Mouse (Mus musculus) right cerebral cortex, postnatal 25 days (tissue): Measurements from ENCODE around the gene Stk24.
A peak's percentile ranks its signal among the peaks of the same experiment; 100 is the strongest.
"Not testable (repeated sequence)": the region's sequence is repeated elsewhere in the genome, so short reads cannot be mapped to it uniquely, and the experiment has no call there.

Source experiments
- DNase-seq: peaks from one replicate; pipeline ENCODE4 v3.0.0; 2022

Stk24 gene

DNA sequence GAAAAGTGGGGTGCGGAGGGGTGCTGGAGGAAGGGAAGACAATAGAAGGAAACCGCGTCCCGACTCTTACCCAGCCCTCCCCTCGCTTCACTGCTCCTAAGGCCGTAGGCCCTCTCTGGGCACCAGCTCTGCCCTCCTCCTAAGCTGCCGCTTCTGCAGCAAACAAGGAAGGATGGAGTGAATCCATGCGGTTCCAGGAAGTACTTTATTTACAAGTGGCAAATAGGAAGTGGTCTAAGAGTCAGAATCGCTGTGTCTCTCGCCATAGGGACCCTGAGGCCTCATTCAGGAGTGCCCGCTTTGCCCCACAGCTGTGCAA is at the start of gene Stk24:
Gene Stk24 (minus strand): TSS at position 185 of the 319 bp plus-strand sequence.
- DNase-seq: no peak

DNA sequence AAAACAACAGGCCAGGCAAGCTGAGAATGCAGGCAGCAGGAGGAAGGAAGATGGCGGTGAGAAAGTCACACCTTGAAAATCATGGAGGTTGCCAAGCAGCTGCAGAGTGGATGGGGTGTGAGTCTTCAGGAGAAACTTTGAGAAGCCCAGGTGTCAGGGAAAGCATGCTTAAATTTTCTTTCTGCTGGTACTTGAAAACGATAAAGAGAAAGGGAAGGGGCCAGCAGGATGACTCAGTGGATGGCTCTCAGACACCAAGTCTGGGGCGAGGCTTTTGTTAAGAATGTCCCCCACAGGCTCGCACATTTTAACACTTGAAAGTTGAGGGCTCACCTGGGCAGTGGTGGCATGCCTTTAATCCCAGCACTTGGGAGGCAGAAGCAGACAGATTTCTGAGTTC is 48.3 kb upstream of the Stk24 start:
- no peak for DNase-seq

DNA sequence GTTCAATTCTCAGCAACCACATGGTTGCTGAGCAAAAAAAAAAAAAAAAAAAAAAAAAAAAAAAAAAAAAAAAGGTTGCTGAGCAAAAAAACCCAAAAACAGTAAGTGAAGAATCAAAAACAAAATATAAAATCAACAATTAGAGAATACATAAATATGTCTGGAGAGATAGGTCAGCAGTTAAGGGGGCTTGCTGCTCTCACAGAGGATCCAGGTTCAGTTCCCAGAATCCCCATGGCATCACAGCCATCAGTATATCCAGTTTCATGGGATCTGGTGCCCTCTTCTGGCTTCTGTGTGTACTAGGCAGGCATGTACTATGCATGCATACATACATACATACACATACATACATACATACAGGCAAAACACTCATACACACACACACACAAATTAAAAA is 46.9 kb upstream of the Stk24 start:
- DNase-seq: no peak

DNA sequence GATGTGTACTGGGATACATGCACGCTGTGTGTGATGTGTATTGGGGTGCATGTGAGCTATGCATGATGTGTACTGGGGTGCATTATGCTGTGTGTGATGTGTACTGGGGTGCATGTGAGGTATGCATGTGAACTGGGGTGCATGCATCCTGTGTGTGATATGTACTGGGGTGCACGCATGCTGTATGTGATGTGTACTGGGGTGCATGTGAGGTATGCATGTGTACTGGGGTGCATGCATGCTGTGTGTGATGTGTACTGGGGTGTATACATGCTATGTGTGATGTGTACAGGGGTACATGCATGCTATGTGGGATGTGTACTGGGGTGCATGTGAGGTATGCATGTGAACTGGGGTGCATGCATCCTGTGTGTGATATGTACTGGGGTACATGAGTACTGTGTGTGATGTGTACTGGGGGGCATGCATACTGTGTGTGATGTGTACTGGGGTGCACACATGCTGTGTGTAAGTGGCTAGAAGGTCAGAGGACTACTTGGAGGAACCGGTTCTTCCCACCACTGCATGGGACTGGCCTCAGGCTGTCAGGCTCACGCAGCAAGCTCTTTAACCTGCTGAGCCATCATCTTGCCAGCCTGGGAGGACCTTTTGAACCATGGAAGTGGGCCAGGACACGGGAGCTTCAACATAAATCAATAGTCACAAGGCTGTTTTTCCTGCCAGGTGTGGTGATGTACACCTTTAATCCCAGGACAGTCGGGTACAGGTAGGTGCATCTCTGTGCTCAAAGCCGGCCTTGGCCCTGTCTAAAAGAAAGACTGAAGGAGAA is 45.4 kb upstream of the Stk24 start:
- DNase-seq: no peak

DNA sequence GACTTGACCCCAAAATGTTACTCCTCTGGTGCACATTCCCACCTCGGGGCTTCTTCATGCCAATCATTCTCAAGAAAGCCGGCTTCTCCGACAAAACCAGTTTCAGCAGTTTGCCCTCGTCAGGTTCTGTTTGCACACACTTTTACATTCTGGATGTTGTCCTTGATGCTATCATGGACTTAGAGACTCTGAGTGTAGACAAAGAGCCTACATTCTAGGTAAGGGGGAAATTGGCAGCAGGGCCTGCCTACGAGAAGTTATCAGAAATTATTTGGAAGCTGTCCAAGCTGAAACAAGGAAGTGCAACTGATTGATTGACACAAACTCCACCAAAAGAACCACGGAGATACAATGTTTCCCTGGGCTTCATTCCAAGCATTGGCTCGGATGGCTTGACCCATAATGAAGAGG is 43.5 kb upstream of the Stk24 start:
- no peak for DNase-seq

DNA sequence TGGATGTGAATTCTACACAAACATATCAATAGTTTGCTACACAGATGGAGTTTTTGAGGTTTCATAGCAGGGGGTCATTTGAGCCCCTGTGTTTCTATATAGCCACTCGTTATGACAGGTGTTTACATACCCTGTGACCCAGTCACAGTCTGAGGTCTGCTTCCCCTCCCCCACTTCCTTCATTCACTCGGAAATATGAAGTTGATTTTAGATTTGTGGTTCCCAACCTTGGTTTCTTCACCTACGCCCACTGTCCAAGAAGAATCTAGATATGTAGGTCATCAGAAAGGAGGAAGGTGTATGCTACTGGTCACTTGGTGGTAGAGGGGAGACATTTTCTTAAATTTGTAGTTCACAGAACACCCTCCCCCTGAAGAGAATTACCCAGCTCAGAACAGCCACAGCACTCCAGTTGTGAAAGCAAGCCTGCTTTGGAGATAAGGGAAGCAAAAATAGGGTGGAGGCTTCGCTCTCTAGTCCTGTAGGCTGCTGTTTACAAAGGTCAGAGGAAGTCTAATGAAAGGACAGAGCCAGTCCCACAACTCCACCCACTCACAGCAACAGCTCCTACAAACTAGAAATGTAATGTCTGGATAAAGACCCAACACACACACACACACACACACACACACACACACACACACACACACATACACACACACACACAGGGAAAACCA is 43.0 kb upstream of the Stk24 start:
- no peak for DNase-seq

DNA sequence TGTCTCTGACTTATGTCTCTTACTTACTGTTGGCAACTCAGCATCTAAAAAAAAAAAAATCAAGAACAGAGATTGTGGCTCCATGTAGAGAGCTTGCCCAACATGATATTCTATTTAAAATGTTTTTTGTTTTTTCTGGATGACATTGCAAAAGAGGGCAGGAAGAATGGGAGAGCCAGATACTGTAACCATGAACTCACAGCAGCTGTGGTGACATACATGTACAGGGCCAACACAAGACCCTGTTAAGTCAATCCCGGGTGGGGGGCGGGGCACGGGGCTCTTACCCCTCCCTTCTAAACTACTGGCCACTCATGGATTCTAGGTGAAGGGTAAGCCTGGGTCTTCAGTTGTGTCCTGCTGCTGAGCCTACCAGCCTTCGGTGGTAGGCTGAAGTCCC is 42.2 kb upstream of the Stk24 start:
- no peak for DNase-seq

DNA sequence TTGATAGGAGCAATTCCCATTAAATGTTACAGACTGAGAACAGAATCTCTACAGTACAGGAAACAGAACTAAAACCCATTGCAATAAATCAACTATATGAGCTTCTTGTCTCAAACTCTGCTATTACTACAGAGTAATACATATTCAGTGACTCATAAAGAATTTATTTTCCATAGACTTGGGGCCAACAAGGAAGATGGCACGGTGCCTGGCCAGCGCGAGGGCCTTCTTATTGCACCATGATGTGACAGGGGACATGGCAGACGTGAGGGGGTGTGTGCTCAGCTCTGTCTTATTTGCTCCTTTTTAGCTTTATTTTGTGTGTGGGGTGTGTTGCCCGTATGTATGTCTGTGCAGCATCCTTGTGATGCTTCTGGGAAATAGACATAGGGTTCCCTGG is 37.8 kb upstream of the Stk24 start:
- no peak for DNase-seq

DNA sequence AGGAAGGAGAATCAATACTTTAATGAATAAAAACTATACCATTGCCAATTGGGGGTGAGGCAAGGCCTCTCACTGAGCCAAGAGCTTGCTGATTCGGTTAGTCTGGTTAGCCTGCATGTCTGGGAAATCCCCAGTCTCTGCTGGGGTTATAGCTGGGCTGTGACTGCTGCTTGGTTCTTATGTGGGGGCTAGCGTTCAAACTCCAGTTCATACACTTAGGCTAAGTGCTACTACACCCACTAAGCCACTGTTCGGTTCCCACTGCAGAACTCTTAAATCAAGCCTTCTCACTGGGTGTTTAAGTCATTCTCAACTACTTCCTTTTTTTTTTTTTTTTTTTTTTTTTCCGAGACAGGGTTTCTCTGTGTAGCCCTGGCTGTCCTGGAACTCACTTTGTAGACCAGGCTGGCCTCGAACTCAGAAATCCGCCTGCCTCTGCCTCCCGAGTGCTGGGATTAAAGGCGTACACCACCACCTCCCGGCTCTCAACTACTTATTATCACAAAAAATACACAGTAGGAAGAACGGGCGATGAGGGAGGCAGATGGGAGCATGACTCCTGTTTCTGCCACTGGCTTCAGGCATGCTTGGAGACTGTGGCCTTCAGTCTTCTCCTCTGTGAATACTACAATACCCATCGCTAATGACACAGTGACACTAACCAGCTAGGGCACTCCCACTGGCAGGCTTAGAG is 37.0 kb upstream of the Stk24 start:
- DNase-seq: no peak

DNA sequence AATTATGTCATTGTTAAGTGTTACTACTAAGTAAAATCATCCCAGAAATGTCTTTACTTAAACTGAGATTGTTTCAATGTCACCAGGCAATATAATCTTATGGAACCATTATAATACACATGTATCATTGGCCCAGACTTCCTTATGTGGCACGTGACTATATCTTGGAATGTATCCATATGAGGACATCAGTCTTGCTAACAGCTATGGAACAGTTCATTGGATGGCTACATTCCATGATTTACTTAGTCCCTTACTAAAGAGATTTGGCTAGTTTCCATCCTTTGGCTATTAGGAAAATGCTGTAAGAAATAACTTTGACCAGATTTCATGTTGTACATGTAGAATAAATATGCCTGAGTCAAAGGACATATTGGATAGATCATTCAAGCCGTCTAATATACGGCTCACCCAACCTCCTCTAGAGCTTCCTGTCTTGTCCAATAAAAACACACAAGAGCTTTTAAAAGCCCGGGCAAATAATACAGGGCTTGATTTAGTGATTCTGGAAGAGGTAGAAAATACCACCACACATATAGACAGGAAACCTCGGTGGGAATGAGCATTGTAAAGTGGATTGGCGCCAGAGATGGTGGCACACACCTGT is 34.9 kb upstream of the Stk24 start:
- no peak for DNase-seq

DNA sequence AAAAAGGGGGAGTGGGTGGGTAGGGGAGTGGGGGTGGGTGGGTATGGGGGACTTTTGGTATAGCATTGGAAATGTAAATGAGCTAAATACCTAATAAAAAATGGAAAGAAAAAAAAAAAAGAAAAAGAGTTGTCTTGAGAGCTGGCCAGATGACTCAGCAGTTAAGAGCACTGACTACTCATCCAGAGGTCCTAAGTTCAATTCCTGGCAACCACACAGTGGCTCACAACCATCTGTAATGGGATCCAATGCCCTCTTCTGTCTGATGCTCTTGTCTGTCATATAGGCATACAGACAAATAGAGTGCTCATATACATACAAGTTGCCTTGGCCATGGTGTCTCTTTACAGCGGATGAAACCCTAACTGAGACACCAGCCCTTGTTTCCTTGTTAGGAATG is 33.9 kb upstream of the Stk24 start:
- DNase-seq: not testable (repeated sequence)

DNA sequence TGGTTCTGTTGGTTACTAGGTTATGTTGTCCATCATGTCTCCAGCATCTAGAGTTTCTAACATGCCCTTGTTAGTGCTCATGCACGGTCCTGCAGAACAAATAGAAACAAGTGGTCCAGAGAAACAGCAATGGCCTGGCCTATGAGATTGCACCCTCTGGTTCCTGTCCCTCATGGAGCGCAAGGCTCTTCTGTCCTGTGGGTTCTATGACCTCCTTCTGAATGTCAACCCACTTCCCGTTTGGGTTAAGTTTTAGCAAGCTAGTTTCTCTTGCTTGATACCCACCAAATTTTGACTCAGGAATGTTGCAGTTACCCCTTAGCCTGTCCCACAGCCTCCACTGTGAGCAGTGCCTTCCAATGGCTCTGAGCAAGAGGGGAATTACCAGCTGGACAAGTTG is 29.1 kb upstream of the Stk24 start:
- DNase-seq: no peak

DNA sequence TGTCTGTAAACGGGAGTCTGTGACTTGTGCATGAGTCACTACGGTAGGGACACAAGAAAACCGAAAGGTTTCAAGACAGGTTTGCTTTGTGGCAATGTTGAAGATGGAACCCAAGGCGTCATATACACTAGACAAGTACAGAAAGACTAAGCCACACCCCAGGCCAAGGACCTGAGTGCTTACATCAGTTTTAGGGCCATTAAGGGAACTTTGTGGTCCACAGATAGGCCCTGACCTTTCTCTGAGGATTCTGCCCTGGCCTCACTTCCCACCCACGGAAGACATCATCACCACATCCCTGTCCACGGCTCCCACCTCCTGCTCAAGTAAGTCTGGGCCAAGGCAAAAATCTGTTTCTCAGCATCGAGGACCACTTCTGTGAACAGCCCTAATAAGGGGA is 27.1 kb upstream of the Stk24 start:
- DNase-seq: no peak

DNA sequence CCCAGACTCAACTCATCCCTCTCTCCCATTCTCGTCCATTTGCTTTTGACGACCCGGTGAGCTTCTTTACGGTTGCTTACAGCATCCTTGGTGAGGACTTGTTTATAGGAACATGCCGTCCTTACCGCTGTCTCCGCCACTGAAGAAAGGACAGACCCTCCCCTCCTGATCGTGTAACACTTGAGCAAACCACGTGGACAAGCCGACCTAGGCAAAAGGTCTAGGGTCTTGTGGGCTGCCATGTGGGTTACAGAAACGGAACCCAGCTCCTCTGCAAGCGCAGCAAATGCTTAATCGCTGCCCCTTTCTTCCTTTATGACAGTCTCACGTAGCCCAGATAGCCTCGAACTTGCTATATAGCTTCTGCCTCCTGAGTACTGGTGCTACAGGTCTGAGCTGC is 25.7 kb upstream of the Stk24 start:
- DNase-seq: no peak

DNA sequence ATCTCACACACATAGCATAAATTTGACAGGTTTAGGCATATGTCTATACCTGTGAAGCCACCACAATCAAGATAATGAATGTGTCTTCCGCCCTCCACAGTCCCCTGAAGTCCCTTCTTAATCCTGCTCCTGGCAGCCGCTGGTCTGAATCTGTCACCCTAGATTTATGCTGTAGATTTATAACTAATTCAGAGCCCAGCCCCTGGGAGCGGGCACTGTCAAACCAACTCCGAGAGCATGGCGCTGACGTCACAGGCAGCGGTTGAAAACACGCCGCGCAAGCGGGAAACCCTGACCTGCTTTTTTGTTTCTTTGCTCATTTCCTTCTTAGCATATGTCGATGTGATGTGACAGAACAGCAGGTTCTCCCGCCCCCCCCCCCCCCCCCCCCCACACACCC is 25.3 kb upstream of the Stk24 start:
- DNase-seq: no peak

DNA sequence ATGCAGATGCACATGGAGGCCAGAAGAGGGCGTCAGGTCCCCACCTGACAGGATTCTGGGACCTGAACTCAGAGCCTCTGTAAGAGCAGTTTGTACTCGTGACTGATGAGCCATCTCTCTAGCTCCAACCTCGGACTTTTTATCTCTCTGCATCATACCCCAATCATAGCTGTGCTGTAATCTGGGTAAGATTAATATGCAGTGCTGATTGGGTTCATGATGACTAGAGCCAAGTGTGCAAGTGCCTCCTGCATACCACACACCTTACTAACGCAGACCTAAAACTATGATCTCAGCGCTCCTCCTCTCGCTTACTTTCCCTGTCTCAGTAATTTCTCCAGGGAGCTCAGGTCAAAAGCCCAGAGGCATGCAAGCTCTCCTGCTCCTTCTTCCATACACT is 19.9 kb upstream of the Stk24 start:
- DNase-seq: no peak

DNA sequence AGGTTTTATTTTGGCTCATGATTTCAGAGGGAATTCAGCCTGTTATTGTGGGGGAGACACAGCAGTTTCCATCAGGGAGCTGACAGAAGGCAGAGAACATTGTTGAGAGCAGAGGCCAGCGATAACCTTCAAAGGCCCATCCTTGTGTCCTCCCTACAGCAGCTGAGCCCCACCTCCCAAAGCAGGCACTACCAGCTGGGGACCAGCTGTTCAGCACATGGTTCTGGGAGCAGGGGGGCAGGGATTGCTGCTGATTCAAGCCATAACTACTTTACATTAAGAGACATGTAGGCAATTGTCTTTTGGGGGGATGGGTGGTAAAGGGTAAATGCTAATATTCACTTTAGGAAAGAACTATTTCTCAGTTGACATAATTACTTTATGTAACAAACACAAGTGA is 17.7 kb upstream of the Stk24 start:
- DNase-seq: no peak

DNA sequence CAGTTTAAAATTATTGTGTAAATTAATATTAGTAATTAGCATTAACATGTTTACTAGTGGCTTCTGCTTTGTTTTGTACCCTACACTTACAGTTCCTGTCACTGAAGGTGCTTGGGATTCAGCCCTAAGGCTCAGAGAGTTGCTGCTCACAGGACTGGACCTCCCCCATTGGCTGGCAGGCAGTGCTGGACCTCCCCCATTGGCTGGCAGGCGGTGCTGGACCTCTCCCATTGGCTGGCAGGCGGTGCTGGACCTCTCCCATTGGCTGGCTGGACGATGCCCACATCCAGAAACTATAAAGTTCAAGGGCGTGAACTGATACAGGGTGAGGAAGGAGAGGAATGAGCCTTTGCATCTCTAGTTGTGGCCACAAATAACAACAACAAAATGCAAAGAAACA is 15.3 kb upstream of the Stk24 start:
- DNase-seq: no peak

DNA sequence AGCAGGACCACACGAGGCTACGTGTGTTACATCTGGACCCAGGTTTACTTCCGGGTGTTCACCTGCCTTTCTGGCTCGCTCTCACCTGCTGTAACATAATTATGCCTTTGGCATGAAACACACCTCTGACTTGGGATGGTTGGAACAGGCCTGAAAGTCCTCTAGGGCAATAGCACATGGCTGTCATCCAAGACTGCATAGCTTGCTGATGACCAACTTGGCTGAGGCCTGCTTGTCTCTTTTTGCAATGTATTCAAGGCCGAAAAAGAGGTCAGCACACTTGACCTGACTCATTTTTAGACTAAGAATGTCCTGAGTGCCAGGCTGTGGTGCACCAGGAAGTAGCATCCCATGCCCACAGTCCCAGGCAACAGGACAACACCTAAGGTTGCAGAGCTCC is 12.1 kb upstream of the Stk24 start:
- DNase-seq: no peak

DNA sequence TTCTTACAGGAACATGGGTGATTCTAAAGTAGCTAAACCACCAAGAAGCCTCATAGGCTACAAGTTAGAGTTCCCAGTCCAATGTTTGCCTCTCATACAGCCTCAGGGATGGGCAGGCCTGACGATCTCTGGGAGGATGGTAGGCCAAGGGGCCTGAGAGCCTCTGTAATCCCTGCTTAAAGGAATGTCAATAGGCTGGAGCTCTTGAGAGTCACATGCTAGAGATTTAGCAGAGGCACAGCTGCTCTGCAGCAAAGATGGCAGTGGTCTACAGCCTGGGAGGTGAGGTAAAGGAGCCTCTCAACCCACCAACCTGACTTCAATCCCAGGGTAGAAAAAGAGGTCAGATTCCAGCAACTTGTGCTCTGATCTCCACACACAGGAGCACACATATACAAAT is 7.9 kb upstream of the Stk24 start:
- no peak for DNase-seq

DNA sequence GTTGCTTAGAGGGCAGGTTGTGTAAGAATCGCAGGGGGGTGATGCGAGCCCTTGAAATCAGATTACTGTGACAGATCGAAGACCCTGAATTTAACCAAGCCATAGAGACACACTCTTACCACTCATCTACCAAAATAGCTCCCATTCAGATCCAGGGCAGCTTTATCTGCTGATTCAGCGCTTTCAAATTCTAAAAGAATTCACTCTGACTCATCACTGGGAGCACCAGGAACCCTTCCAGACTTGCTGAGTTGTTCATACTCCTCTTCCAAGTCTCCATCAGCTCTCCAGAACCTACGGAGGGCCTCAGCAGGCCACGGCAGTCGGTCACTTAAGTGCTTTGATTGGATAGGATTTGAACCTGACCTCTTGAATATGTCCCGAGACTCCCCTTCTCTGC is 5.6 kb upstream of the Stk24 start:
- DNase-seq: no peak

DNA sequence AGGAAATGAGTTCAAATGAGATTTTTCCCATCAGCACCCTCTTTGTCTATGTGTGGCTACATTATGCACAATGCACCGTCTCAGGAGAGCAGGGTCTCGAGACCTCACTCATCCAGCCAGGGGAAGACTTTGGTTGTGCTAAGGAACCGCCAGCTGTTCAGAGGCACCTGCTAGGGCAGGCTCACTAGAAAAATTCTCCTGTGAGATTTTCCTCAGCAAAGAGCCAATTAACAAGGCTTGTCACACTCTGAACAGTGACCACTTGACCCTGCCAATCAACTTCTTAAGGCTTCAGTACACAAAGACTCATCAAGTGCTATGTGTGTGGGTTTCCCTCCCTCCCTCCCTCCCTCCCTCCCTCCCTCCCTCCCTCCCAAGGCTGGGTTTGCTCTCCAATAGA is 4.0 kb upstream of the Stk24 start:
- DNase-seq: no peak

DNA sequence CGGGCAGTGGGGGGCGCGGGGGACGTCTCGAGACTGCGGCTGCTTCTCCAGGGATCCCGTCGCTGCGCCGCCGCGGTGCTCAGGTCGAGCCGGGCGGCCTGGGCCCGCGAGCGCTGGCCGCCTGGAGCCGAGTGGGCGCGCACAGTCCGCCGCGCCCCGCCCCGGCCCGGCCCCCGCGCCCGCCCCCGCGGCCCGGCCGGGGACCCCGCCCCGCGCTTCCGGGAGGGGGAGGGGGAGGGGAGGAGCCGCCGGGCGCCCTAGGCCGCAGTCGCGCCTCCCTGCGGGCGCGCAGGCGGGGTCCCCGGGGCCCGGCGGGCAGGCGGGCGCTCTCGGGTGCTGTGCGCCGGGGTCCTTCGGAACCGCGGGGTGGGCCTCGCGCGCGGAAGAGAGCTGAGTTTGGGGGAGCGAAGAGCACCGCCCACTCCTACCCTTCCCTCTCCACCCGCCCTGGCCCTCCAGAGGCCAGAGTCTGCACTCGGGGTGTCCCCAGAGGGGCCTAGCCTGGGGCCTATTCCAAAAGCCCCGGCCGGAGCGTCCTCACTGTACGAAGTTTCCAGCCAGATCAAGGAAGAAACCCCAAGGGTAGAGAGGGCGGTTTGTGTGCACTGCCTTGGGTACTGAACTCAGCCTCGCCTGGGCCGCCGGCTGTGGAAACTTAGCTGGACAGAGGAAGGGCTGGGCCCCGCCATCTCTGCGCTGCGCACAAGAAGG is 540 bp downstream of the Stk24 start:
- DNase-seq: peak; percentile 76
